Mouse (Mus musculus) skeletal muscle tissue, postnatal 0 days (tissue): ENCODE measurements around the gene Ccdc47. TPM values are rescaled to one million over a fixed set of nuclear protein-coding genes. Genes with fewer than 3 reads are reported as not detected.

Source experiments
- polyA plus RNA-seq: library from polyadenylated mRNA; unstranded; fragments of >200 nt; fragmentation: Nextera tagmentation; extraction: Ambion mirVana; gene quantifications from 2 replicates; pipeline ENCODE4 v1.2.1, GENCODE M21; 2015

Gene Ccdc47
- 71.4 and 81.6 TPM in 2 replicates for polyA plus RNA-seq

DNA sequence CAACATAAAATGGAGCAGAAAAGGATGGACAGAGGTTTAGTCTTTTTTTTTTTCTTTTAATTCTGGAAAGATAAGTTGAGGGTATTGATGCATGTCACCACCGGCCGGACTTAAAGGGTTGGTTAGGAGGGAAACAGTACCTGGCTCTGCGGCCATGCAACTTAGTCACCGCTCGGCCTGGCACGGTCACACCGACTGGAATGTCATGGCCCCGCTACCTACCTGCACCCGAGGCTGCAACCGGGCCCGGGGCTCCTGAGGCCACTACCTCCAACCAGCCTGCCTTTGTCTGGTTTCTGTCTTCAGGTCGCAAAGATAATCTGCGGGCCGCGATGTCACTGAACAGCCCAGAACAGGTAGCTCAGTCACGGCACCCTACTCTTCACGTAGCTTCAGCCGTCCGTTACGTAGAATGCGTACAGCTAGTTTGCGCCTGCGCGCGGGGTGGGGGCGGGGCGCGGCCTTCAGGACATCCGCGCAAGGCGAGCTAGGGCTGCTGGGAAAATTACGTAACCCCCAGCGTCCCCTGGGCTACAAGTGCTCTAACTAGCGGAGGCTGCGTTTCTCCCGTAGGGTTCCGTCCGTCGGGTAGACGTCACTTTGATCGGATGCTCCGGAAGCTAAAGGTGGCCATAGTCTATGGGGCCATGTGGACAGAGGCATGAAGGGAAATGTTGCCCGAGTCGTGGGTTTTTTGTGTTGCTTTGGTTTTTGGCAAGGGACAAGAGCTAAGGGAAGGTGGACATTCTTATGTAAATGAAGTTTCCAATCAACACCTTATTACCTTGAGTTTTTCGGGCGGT lies at the start of gene Ccdc47:
Ccdc47 (minus strand) TSS at position 418 of the 803 bp plus-strand sequence.

DNA sequence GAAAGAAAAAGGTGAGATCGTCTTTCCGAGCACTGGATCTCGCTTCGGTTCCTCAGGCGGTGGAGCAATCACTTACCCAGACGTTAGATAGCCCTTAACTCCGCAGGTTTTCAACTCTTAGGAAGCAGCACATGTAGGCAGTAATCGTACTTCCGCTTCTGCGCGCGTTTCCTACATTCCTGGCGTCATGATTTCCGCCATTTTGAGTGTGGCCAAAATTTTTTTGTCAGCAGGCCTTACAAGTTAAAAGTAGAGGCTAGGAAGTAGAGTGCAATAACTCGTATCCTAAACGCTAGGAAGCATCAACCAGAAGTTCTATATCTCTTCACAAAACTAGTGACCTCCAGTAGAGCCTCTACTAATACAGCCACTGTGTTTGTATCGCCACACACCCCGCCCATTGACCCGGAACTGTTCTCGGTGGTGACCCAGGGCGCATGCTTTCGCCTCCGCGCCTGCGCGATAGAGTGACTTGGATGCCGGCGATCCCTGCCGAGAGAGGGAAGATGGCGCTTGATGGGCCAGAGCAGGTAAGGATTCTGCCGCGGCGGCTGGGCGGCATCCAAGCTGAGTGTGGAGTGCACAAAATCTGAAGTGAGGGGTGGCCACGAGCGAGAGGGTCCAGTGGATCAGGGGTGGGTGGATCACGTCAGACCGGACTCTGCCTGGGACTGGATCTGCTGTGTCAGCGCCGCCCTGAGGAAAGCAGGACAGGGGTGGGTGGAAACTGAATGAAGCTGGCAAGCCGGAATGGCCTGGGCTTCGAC lies 39.7 kb upstream of the Ccdc47 start, which contains the start of the genes Ftsj3 and Psmc5:
Ftsj3 (minus strand) TSS at position 395 of the 767 bp plus-strand sequence.
Psmc5 (plus strand) TSS at position 470 of the 767 bp plus-strand sequence.

GRCm38 (mm10) chr11:106216730-106217490 lies 766 bp upstream of the Ccdc47 start, which contains the start of gene Ddx42:
Gene Ddx42, plus strand, starts transcription at chr11:106216926.

DNA sequence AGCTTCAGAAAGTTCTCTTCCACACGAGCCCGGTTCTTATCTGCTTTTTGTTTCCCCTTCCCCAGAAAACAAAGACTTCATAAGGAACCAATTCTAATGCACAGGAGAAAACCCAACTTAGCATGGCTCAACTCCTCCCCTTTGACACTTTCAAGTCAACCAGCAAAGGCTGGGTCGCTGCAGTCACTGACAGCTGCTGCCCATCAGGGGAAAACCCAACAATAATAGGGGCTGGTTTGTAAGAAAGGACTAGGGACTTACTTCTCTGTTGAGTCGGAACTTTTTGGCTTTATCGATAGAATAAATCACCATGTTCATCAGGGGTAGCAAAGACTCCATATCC lies 14.1 kb downstream of the Ccdc47 start, which contains the start of gene Strada:
Strada (minus strand) TSS at position 46 of the 343 bp plus-strand sequence.

GRCm38 (mm10) chr11:106160841-106161721 lies 55.1 kb downstream of the Ccdc47 start, which contains the start of the genes Gm10840 and Limd2:
Gene Gm10840, plus strand, starts transcription at chr11:106160850.
Gene Limd2, minus strand, starts transcription at chr11:106160860.

Other genes starting within 250 kb of the Ccdc47 start
- 4.0 and 4.3 TPM in 2 replicates for gene Ace, start 248.4 kb downstream of the Ccdc47 start, polyA plus RNA-seq
- gene Ace3, start 221.7 kb downstream of the Ccdc47 start, polyA plus RNA-seq, result not detected in 2 replicates
- 0.07 and 0.09 TPM in 2 replicates for gene Kcnh6, start 208.2 kb downstream of the Ccdc47 start, polyA plus RNA-seq
- 27.0 and 28.4 TPM in 2 replicates for gene Dcaf7, start 179.5 kb downstream of the Ccdc47 start, polyA plus RNA-seq
- 10.9 and 11.8 TPM in 2 replicates for gene Taco1, start 150.3 kb downstream of the Ccdc47 start, polyA plus RNA-seq
- 13.3 and 14.6 TPM in 2 replicates for gene Map3k3, start 131.7 kb downstream of the Ccdc47 start, polyA plus RNA-seq
- not detected in 2 replicates for gene Gm10840, start 55.5 kb downstream of the Ccdc47 start, polyA plus RNA-seq
- gene Limd2, start 55.5 kb downstream of the Ccdc47 start, polyA plus RNA-seq, result 48.7 and 60.5 TPM in 2 replicates
- 22.1 and 25.0 TPM in 2 replicates for gene Strada, start 14.2 kb downstream of the Ccdc47 start, polyA plus RNA-seq
- 29.4 and 30.6 TPM in 2 replicates for gene Ddx42, start 582 bp upstream of the Ccdc47 start, polyA plus RNA-seq
- gene Ftsj3, start 39.7 kb upstream of the Ccdc47 start, polyA plus RNA-seq, result 24.9 and 26.6 TPM in 2 replicates
- 204 and 231 TPM in 2 replicates for gene Psmc5, start 39.8 kb upstream of the Ccdc47 start, polyA plus RNA-seq
- gene Smarcd2, start 56.6 kb upstream of the Ccdc47 start, polyA plus RNA-seq, result 23.1 and 28.6 TPM in 2 replicates
- gene Tcam1, start 60.3 kb upstream of the Ccdc47 start, polyA plus RNA-seq, result 0.06 TPM in 2 replicates
- not detected in 2 replicates for gene Gh, start 85.5 kb upstream of the Ccdc47 start, polyA plus RNA-seq
- 1.7 TPM in 2 replicates for gene Cd79b, start 98.4 kb upstream of the Ccdc47 start, polyA plus RNA-seq
- gene Scn4a, start 136.9 kb upstream of the Ccdc47 start, polyA plus RNA-seq, result 10.9 and 17.9 TPM in 2 replicates
- 3.1 and 3.5 TPM in 2 replicates for gene Prr29, start 149.1 kb upstream of the Ccdc47 start, polyA plus RNA-seq
- gene Icam2, start 171.7 kb upstream of the Ccdc47 start, polyA plus RNA-seq, result 30.6 and 33.8 TPM in 2 replicates